Mouse (Mus musculus) adrenal gland, adult 2 months (tissue): ENCODE data around the gene Gatad2a. TPM values are rescaled to one million over a fixed set of nuclear protein-coding genes. Genes with fewer than 3 reads are reported as not detected.
A peak's percentile ranks its signal among the peaks of the same experiment; 100 is the strongest.

Experiments used
- DNase-seq: peaks from one replicate; pipeline ENCODE4 v3.0.0; 2021
- polyA plus RNA-seq: library from polyadenylated mRNA; depleted of rRNA; stranded (reverse); fragments of >200 nt; gene quantifications from 2 replicates; pipeline ENCODE4 v1.2.3, GENCODE M21; 2012
- total RNA-seq, 2 experiments: library from RNA; stranded (reverse); gene quantifications; 2 replicates each; pipeline ENCODE4 v1.2.3; 2021

Gene Gatad2a
- total and polyA plus RNA-seq, 3 experiments, result 102 to 116 (median 105) TPM

DNA sequence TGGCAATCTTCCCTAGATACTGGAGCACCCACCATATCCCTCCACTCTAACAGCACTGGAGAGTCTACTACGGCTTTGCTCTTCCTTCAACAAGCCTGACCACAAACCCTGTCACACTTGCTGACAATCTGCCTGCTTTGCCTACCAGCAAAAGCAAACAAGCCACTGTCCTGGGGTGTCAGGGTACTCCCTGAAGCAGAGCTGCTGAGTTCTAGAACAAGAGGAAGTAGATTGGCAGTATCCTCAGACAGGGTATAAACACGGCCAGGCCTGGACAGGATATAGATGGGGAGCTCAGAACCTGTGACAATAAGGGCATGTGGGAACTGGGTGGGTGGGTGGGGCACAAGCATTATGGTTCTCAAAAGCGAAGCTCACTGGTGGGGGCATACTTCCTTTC lies 58.7 kb downstream of the Gatad2a start:
- DNase-seq, result no peak

DNA sequence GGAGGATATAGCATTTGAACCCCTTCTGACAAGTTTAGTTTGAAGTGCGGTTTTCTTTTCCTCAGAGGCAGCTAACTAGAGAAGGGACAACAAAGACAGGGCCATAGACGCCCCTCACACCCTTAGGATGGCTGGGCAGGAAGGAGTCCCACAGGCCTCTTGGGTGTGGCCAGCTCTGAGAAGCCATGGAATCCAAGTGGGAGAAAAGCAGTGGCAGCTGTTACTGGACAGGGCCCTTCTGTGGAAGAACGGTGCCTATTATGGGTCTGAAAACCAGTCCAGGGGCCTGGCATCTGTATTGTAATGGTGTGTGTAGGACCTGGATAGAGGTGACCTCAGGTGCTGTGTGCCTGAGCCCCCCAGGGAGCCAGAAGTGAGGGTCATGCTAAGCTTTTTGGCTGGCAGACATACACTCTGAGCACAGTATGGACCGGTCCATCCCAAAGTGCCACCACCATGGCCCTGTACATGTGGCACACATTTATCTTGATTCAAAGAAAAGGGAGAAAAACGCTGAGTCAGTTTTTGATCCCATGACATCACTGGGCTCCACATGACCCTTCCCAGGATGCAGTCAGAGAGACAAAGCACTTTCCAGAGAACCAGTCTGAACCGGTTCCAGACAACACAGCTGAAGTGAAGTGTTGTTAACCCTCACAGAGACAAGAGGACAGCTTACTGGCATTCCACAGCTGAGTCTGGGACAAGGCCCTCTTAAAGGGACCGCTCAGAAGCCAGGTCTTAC lies 60.0 kb downstream of the Gatad2a start:
- DNase-seq, result no peak

GRCm38 (mm10) chr8:69935431-69935830 lies 60.8 kb downstream of the Gatad2a start:
- DNase-seq, result no peak

DNA sequence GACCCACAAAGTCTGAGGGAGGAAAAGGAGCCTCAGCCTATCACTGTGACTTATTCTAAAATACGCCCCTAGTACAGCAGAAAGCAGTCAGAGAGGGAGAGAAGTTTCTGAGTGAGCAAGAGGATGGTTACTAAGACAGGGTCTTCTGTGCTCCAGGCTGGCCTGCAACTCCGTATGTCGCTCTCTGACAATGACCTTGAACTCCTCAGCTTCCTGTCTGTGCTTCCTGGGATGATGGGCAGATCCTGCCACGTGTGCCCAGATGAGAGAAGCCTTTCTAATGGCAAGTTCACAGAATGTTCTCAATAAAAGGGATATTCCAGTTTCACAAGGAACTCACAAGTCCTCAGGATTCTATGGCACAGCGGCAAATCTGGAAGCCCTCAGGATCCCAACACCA lies 61.6 kb downstream of the Gatad2a start:
- no peak for DNase-seq

- no peak for DNase-seq
These were observed 62.4 kb downstream of the Gatad2a start for GRCm38 (mm10) chr8:69933811-69934210.

- no peak for DNase-seq
These were observed 69.3 kb downstream of the Gatad2a start for GRCm38 (mm10) chr8:69926901-69927300.

GRCm38 (mm10) chr8:69923986-69924385 lies 72.2 kb downstream of the Gatad2a start:
- no peak for DNase-seq

- no peak for DNase-seq
These were observed 75.0 kb downstream of the Gatad2a start for GRCm38 (mm10) chr8:69921141-69921540.

DNA sequence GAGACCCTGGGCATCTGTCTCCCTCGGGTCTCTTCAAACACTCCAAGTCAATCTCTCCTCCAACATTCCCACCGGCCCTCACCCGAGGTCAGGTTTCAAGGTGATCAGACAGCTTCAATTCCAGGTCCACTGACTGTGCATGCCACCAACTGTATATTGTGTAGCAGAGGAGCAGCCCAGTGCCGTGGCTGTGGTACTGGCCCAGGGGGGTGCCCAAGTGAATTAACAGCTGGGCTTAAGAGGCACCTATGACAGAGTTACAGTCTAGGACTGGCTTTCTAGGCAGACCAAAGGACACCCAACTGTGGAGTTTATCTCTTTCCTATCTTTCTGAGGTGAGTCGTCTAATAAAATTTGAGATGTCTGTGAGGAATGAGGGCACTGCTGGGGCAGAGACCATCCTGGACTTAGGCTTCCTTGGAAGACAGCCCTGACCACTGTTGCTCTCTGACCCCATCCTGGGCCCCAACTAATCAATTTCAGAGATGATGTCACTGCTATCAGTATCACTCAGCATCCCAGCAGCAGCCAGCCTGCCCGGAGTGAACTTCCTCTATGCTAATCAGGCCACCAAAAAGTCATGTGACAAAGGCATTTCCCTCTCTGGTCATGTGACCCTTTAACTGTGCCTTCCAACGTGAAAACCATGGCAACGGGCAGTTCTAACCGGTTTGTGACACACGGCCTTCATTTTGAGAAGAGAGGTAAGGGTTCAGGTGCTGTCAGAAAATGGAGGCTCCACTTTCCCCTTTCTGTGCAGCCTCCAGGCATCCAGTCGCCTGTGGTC lies 76.1 kb downstream of the Gatad2a start:
- peak; percentile 60 for DNase-seq

- peak; percentile 81 for DNase-seq
These were observed 77.2 kb downstream of the Gatad2a start for GRCm38 (mm10) chr8:69919010-69919409.

DNA sequence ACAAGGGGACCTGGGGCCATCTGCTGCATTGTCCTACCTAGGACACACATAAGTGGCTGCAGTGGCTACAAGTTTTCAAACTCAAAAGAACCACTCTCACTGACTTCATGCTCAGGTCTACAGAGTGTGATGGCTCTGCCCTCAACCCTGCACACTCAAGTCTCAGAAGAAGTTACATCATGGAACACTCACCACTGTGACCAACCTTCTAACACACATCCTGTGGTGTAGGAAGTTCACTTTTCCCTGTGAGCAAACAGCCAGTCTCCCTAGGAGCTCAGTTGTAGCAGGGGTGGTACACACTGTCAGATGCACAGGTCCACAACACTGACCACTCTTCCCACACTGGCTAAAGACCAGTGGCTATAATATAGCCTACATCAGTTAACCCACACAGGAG lies 77.7 kb downstream of the Gatad2a start:
- no peak for DNase-seq

DNA sequence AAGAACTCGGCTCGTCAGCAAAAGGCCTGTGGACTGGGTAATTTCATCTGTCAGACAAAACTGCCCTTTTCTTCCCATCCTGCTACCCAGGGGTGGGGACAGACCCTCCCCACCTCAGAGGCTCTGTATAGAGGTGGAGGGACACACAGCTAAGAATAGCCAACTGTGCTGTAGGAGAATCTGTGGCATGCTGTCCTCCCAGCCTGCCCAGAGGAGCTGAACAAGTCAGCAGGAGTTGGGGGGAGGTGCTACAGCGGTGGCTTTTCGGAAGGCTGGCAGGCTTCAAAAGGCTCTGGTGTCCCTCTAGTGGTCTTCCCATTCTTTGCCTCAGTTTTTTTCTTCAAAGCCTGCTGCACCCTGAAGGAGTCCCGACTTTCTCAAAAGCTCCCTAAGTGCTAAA lies 80.4 kb downstream of the Gatad2a start:
- no peak for DNase-seq

- DNase-seq, result no peak
These were observed 81.7 kb downstream of the Gatad2a start for GRCm38 (mm10) chr8:69914526-69914925.

GRCm38 (mm10) chr8:69912478-69913074 lies 83.6 kb downstream of the Gatad2a start:
- DNase-seq, result no peak

- no peak for DNase-seq
These were observed 84.3 kb downstream of the Gatad2a start for GRCm38 (mm10) chr8:69911917-69912316.

GRCm38 (mm10) chr8:69907106-69907505 lies 89.1 kb downstream of the Gatad2a start:
- DNase-seq, result no peak

DNA sequence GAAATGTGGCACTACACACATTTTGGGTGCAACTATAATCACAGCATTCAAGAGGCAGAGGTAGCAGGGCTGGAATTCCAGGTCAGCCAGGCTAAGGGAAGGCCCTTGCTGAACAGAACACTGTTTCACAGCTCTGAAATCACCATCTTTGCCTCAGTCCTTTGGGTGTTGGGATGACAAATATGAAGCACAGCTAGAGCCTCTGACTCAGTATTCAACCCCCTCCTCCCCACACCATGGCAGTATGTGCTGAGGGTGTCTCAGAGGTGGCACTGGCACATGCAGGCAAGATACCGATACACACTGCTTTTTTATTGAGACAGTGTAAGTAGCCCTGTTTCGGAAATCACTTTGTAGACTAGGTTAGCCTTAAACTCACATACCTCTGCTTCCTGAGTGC lies 89.9 kb downstream of the Gatad2a start:
- no peak for DNase-seq

- DNase-seq, result no peak
These were observed 92.1 kb downstream of the Gatad2a start for GRCm38 (mm10) chr8:69904096-69904495.

- DNase-seq, result peak; percentile 99
These were observed 93.1 kb downstream of the Gatad2a start for GRCm38 (mm10) chr8:69903063-69903542.

GRCm38 (mm10) chr8:69902163-69903062 lies 93.8 kb downstream of the Gatad2a start, which contains the start of the genes Tssk6, Ndufa13 and Yjefn3:
Gene Tssk6 (plus strand): TSS chr8:69902184.
Gene Ndufa13 (minus strand): TSS chr8:69902558.
Gene Yjefn3 (minus strand): TSS chr8:69902712.
- peak; percentile 69 for DNase-seq

DNA sequence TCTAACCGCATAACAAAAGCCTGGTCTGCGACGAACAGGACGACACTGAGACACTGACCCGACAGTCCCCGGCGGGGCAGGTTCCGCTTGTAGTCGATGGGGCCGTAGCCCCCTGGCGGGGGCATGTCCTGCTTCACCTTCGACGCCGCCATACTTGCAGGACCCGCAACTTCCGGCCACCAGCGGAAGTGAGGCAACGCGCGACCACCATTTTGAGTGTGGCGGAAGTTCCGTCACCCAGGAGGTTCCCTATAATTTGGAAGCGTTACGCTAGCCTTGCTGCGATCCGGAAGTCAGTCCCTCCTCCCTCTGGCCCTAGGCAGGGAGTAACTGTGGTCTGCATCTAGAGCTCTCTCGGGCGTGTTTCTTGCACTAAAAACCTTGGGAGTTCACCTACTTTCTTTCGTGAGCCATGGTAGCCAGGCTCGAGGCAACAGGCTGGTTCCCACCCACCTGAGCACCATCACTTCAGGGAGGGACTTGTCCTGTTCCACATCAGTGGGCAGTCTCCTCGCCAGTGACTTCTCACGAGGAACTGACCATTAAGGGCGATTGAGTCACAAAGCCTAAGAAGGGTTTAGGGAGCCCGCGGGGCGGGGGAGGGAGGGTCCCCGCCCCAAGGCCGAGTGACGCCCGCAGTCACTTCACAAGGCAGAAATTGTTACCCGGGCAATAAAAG lies 94.6 kb downstream of the Gatad2a start:
- DNase-seq, result peak; percentile 97
